Mouse (Mus musculus): ENCODE measurements around the gene Zswim3. TPM values are rescaled to one million over a fixed set of nuclear protein-coding genes. Genes with fewer than 3 reads are reported as not detected.
A peak's percentile ranks its signal among the peaks of the same experiment; 100 is the strongest.

Gene Zswim3
- polyA plus RNA-seq (2016; fragmentation: Nextera tagmentation; extraction: Ambion mirVana), result 5.4 and 6.7 TPM in 2 replicates

DNA sequence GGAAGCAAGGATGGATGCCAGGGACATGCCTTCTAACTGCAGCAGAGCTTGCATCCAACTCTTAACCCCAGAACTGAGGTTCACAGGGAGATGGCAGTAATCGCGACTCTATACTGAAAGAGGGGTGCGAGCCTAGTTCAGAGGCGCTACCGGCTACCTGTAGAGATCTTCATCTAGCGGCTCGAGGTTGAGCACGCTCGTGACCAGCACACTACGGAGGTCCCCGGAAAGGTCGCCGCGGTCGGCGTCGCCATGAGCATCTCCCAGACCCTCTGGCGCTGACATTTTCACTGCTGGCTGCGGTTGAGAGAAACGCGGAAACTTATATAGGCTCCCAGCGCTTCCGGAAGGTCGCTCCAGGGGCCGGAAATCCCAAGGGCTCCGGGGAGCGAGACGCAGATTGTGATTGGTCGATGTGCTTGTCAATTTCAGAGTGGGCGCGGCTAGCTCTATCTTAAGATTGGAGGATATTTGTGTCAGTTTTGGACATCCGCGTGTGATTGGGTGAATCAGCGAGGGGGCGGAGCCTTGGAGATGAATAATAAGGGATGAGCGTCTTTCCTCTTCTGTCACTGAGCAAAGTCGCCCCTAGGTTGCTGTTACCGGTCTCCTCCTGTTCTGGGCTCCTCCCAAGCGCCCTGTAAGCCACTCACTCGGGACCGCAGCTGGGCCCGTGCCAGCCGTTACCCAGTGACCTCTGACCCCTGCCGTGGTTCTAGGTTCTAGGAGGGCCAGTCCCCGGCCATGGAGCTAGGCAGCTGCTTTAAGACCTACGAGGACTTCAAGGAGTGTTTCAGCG, at the start of gene Zswim3, which contains the start of gene Acot8:
Gene Zswim3 (plus strand): TSS at position 566 of the 799 bp plus-strand sequence.
Gene Acot8 (minus strand): TSS at position 350 of the 799 bp plus-strand sequence.
- peak within 1 kb of the TSS; percentile 82 for H3K27ac ChIP-seq (ENCODE audit: poor library complexity, severe bottlenecking)
- peak; percentile 97 for ATAC-seq (ENCODE audit: insufficient number of reproducible peaks, low FRiP score)
- no peaks in the 10 kb centered on the region for H3K27me3 ChIP-seq (replicated peaks)
- H3K36me3 ChIP-seq, result peaks cover 40% of the 10 kb centered on the region
- under 1% methylated on average over 47 of the region's 47 CpGs for WGBS
- peak within 1 kb of the TSS; percentile 85 for H3K4me3 ChIP-seq
- H3K9ac ChIP-seq, result peak within 1 kb of the TSS; percentile 88
- H3K9me3 ChIP-seq (replicated peaks), result no peaks in the 10 kb centered on the region
- H3K4me2 ChIP-seq, result peak within 1 kb of the TSS; percentile 89
- peaks cover 21% of the 10 kb centered on the region for H3K4me1 ChIP-seq (replicated peaks)

- 90% methylated on average over 11 of the region's 11 CpGs for WGBS
- peaks cover 40% of the 10 kb centered on the region for H3K4me1 ChIP-seq (replicated peaks)
- no peak overlapping the region for H3K27ac ChIP-seq (ENCODE audit: poor library complexity, severe bottlenecking)
- H3K36me3 ChIP-seq, result peaks cover 99% of the 10 kb centered on the region
- no peaks in the 10 kb centered on the region for H3K9me3 ChIP-seq (replicated peaks)
- no peak overlapping the region for H3K4me2 ChIP-seq
- H3K4me3 ChIP-seq, result no peak overlapping the region
- no peak overlapping the region for H3K9ac ChIP-seq
- no peaks in the 10 kb centered on the region for H3K27me3 ChIP-seq (replicated peaks)
- ATAC-seq (ENCODE audit: insufficient number of reproducible peaks, low FRiP score), result no peak
These were observed 47.1 kb upstream of the Zswim3 start for GRCm38 (mm10) chr2:164757841-164758240.

DNA sequence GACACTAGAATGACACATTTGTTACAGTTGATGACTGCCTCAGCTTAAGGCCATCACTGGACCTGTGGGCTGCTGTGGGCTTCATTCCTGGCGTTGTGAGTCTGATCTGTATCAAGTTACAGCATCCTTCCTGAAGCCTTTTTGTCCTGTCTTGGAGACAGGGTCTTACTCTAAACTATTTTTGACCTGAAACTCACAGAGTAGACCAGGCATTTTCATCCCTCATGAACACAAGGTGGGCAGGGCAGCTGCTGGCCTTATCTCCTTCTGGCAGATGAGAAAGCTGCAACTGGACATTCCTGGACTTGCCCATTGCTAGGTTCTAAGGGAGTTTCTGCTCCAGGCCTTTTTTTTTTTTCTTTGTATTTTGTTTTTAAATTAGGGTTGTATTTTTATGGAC, 46.2 kb upstream of the Zswim3 start:
- 53% methylated on average over 1 of the region's 1 CpGs for WGBS
- H3K27ac ChIP-seq (ENCODE audit: poor library complexity, severe bottlenecking), result no peak overlapping the region
- H3K4me3 ChIP-seq, result no peak overlapping the region
- no peaks in the 10 kb centered on the region for H3K9me3 ChIP-seq (replicated peaks)
- H3K4me1 ChIP-seq (replicated peaks), result peaks cover 38% of the 10 kb centered on the region
- no peak overlapping the region for H3K4me2 ChIP-seq
- H3K36me3 ChIP-seq, result peaks cover 99% of the 10 kb centered on the region
- no peaks in the 10 kb centered on the region for H3K27me3 ChIP-seq (replicated peaks)
- H3K9ac ChIP-seq, result no peak overlapping the region
- peak; percentile 72 for ATAC-seq (ENCODE audit: insufficient number of reproducible peaks, low FRiP score)

DNA sequence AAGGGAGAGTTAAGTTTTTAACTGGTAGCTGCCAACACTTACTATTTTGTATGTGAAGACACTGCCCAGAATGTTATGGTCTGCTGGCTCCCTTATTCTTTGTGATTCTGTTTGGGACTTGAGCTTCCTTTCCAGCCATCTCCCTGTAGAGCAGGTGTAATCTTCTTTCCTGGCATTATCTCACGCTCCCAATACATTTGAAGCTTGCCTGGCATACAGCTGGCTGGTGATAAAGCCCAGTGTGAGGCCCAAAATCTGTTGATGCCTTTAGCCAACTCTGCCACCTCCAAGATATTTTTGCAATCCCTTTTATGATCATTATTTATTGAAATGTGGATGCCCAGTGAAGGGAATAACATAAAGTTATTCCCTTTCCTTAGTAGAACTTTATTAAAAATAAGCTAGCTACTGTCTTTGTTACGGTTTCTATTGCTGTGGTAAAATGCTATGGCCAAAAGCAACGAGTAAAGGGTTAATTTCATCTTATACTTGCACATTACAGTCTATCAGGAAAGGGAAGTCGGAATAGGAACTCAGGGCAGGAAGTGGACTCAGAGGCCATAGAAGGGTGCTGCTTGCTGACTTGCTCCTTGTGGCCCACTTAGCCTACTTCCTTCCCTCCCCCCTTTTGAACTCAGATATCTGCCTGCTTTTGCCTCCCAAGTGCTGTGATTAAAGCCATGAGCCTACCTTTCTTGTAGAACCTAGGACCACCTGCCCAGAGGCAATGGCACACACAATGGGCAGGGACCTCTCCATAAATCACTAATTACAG, 44.7 kb upstream of the Zswim3 start:
- Histone ChIP-seq H3K9ac (no peak overlapping the region), H3K4me2 (no peak overlapping the region), H3K4me1 (replicated peaks) (peaks cover 25% of the 10 kb centered on the region), H3K27ac (ENCODE audit: poor library complexity, severe bottlenecking) (peak overlapping the region; percentile 36; the same call in 1 of the 2 replicates), H3K4me3 (no peak overlapping the region), H3K36me3 (peaks cover 93% of the 10 kb centered on the region), H3K9me3 (replicated peaks) (no peaks in the 10 kb centered on the region), H3K27me3 (replicated peaks) (no peaks in the 10 kb centered on the region)
- 78% methylated on average over 4 of the region's 4 CpGs for WGBS
- ATAC-seq (ENCODE audit: insufficient number of reproducible peaks, low FRiP score), result no peak

- ATAC-seq (ENCODE audit: insufficient number of reproducible peaks, low FRiP score), result peak; percentile 75
- H3K27me3 ChIP-seq (replicated peaks), result no peaks in the 10 kb centered on the region
- H3K9me3 ChIP-seq (replicated peaks), result no peaks in the 10 kb centered on the region
- no peak overlapping the region for H3K27ac ChIP-seq (ENCODE audit: poor library complexity, severe bottlenecking)
- no peak overlapping the region for H3K4me2 ChIP-seq
- H3K36me3 ChIP-seq, result peaks cover 93% of the 10 kb centered on the region
- 80% methylated on average over 2 of the region's 2 CpGs for WGBS
- peaks cover 18% of the 10 kb centered on the region; the same call in 1 of the 2 replicates for H3K4me1 ChIP-seq (replicated peaks)
- no peak overlapping the region for H3K4me3 ChIP-seq
- no peak overlapping the region for H3K9ac ChIP-seq
These were observed 43.4 kb upstream of the Zswim3 start for GRCm38 (mm10) chr2:164761502-164761901.

GRCm38 (mm10) chr2:164761971-164762370, 42.9 kb upstream of the Zswim3 start:
- no peak overlapping the region for H3K4me3 ChIP-seq
- H3K27me3 ChIP-seq (replicated peaks), result no peaks in the 10 kb centered on the region
- no peak overlapping the region for H3K27ac ChIP-seq (ENCODE audit: poor library complexity, severe bottlenecking)
- ATAC-seq (ENCODE audit: insufficient number of reproducible peaks, low FRiP score), result no peak
- no peak overlapping the region for H3K9ac ChIP-seq
- H3K4me1 ChIP-seq (replicated peaks), result peaks cover 18% of the 10 kb centered on the region; the same call in 1 of the 2 replicates
- no peaks in the 10 kb centered on the region for H3K9me3 ChIP-seq (replicated peaks)
- peaks cover 93% of the 10 kb centered on the region for H3K36me3 ChIP-seq
- 91% methylated on average over 4 of the region's 4 CpGs for WGBS
- no peak overlapping the region for H3K4me2 ChIP-seq

DNA sequence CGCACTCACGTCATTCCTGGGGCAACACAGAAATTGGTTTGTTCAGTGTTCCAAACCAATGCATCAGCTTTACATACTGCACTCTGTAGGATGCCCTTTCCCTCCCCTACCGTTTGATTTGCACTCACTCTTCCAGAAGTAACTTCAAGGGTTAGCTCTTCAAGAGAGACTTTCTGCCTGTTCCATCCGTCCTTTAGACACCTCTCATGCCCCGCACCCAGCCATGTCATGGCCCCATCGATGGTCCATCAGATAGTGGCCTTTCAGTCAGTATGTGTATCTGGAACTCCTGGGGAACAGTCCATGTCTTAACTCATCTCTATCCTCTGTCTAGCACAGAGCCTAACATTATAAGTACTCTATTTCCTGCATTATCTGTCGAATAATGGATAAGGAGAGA, 42.3 kb upstream of the Zswim3 start:
- peaks cover 93% of the 10 kb centered on the region for H3K36me3 ChIP-seq
- no peak overlapping the region for H3K27ac ChIP-seq (ENCODE audit: poor library complexity, severe bottlenecking)
- 82% methylated on average over 7 of the region's 7 CpGs for WGBS
- no peaks in the 10 kb centered on the region for H3K27me3 ChIP-seq (replicated peaks)
- ATAC-seq (ENCODE audit: insufficient number of reproducible peaks, low FRiP score), result no peak
- H3K4me2 ChIP-seq, result no peak overlapping the region
- H3K4me3 ChIP-seq, result no peak overlapping the region
- H3K9ac ChIP-seq, result no peak overlapping the region
- no peaks in the 10 kb centered on the region for H3K9me3 ChIP-seq (replicated peaks)
- peaks cover 18% of the 10 kb centered on the region; the same call in 1 of the 2 replicates for H3K4me1 ChIP-seq (replicated peaks)

GRCm38 (mm10) chr2:164765841-164766240, 39.1 kb upstream of the Zswim3 start:
- Histone ChIP-seq H3K9ac (no peak overlapping the region), H3K27ac (ENCODE audit: poor library complexity, severe bottlenecking) (0 out of 2 replicates have a peak overlapping the region, but pooled peaks have one; percentile 8), H3K9me3 (replicated peaks) (no peaks in the 10 kb centered on the region), H3K4me1 (replicated peaks) (peaks cover 26% of the 10 kb centered on the region), H3K36me3 (peaks cover 70% of the 10 kb centered on the region), H3K4me3 (no peak overlapping the region), H3K4me2 (no peak overlapping the region), H3K27me3 (replicated peaks) (no peaks in the 10 kb centered on the region)
- WGBS, result 75% methylated on average over 3 of the region's 3 CpGs
- no peak for ATAC-seq (ENCODE audit: insufficient number of reproducible peaks, low FRiP score)

DNA sequence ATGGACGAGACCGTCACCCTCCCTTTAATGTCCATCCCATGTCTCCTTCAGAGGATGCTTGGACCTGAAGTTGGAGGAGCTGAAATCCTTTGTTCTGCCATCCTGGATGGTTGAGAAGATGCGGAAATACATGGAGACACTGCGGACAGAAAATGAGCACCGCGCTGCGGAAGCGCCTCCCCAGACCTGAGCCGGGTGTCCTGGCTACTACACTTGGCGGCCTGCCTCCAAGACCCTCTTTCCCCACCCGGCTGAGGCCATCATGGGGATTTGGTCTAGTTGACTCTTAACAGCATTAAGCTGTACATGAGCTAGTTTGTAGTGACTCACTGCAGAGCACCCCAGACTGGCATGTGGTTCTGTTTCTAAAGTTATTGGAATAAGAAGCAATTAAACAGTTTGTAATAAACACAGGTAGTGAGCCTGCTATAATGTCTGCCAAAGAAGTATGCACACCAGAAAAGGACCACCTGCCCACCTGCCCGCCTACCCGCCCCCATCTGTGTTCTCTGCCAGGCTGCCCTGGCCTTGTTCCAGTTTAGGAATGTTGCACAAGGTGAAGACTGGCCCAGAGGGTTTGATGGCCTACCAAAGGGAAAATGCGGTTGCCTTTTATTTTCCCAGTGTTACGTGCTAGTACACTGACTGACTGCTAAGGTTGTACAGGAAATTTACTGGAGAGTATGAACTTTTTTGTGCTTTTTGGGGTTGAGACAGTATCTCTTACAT, 36.9 kb upstream of the Zswim3 start:
- ATAC-seq (ENCODE audit: insufficient number of reproducible peaks, low FRiP score), result no peak
- H3K9ac ChIP-seq, result no peak overlapping the region
- H3K27ac ChIP-seq (ENCODE audit: poor library complexity, severe bottlenecking), result peak overlapping the region; percentile 18; the same call in 1 of the 2 replicates
- no peak overlapping the region for H3K4me2 ChIP-seq
- no peak overlapping the region for H3K4me3 ChIP-seq
- no peaks in the 10 kb centered on the region for H3K27me3 ChIP-seq (replicated peaks)
- whole genome bisulfite sequencing, result 91% methylated on average over 15 of the region's 15 CpGs
- peaks cover 35% of the 10 kb centered on the region for H3K4me1 ChIP-seq (replicated peaks)
- no peaks in the 10 kb centered on the region for H3K9me3 ChIP-seq (replicated peaks)
- peaks cover 68% of the 10 kb centered on the region for H3K36me3 ChIP-seq

DNA sequence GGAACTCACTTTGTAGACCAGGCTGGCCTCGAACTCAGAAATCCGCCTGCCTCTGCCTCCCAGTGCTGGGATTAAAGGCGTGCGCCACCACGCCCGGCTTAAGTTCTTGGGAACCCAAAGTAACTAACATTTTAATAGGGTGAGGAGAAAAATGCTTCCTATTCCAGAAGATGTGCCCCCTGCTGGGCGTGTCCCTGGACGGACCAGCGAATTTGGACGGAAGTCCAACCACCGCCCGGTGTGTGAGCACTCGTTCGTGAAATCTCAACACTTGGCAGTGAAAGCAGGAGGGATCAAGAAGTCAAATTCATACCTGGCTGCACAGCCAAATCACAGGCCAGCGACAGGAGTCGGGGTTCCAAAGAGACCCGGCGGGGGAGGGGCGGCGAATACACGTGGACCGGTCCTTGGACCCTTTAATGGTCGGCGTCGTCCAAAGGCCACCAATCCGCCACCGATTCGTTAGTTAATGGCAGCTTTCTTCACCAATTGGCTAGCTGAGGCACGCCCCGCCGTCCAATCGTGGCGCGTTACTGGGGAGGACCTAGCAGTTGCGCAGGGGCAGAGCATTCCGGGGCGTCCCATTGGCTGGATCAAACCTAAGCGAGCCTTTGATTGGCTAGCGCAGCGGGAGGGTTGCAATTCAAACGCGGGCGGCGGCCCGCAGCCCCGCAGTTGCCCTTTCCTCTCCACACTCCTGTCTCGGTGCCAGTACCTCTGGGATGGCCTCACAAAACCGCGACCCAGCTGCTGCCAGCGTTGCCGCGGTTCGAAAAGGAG, 35.5 kb upstream of the Zswim3 start, which contains the start of gene Ube2c:
Gene Ube2c (plus strand): TSS at position 641 of the 780 bp plus-strand sequence.
- H3K9ac ChIP-seq, result peak within 1 kb of the TSS; percentile 85
- H3K9me3 ChIP-seq (replicated peaks), result no peaks in the 10 kb centered on the region
- peak; percentile 99 for ATAC-seq (ENCODE audit: insufficient number of reproducible peaks, low FRiP score)
- H3K27ac ChIP-seq (ENCODE audit: poor library complexity, severe bottlenecking), result peak within 1 kb of the TSS; percentile 61
- H3K4me1 ChIP-seq (replicated peaks), result peaks cover 35% of the 10 kb centered on the region
- H3K4me3 ChIP-seq, result peak within 1 kb of the TSS; percentile 88
- H3K27me3 ChIP-seq (replicated peaks), result no peaks in the 10 kb centered on the region
- H3K36me3 ChIP-seq, result peaks cover 63% of the 10 kb centered on the region
- WGBS, result 2% methylated on average over 53 of the region's 53 CpGs
- peak within 1 kb of the TSS; percentile 95 for H3K4me2 ChIP-seq
